Mouse (Mus musculus) ES-Bruce4 (cell line): Measurements from ENCODE around the gene Adgrg1.

ENCODE experiments used
- CTCF ChIP-seq: IDR thresholded peaks from one replicate; pipeline ENCODE4 v1.8.1; 2011; ENCODE audit warnings: low read depth, low read length
- POLR2A ChIP-seq: IDR thresholded peaks from one replicate; pipeline ENCODE4 v1.8.1; 2011; ENCODE audit warnings: low read length; ENCODE audit not compliant: insufficient read depth

DNA sequence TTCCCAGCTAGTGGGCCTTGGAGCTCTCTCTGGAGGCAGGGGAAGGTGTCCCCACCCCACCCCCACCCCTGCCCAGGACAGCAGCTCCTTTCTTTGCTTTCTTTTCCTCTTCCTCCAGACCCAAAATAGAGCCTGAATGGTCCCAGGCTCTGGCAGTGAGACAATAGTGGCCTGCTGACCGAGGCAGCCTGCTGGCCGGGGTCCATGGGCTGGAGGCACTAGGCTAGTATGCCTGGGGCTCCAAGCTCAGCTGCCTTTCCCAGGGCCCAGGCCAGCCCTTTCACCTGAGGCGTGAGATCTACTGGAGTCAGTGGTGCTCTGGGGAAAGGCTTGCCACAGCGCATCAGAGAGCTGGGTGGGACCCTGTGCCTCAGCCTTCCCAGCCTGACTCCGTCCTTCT lies 18.0 kb downstream of the Adgrg1 start:
- TF ChIP-seq POLR2A: no peak
- no peak for TF ChIP-seq CTCF
